Mouse (Mus musculus) ES-Bruce4 (cell line): Measurements from ENCODE around the gene Nnmt. TPM values are rescaled to one million over a fixed set of nuclear protein-coding genes. Genes with fewer than 3 reads are reported as not detected.
A peak's percentile ranks its signal among the peaks of the same experiment; 100 is the strongest.

ENCODE experiments used
- H3K27ac ChIP-seq: 2 replicates; pipeline ENCODE4 v1.5.1; 2012; ENCODE audit warnings: low read length, inconsistent platforms; ENCODE audit not compliant: insufficient read depth
- H3K27me3 ChIP-seq: 2 replicates; pipeline ENCODE4 v1.6.1; 2012; ENCODE audit warnings: mild to moderate bottlenecking, low read length, inconsistent platforms; ENCODE audit not compliant: control insufficient read depth, poor library complexity, insufficient read depth, severe bottlenecking
- H3K36me3 ChIP-seq: 2 replicates; pipeline ENCODE4 v1.6.1; 2012; ENCODE audit warnings: inconsistent platforms, mild to moderate bottlenecking, low read length, moderate library complexity; ENCODE audit not compliant: control insufficient read depth, poor library complexity, insufficient read depth, severe bottlenecking
- H3K4me1 ChIP-seq: one replicate; pipeline ENCODE4 v1.8.1; 2011; ENCODE audit warnings: low read length; ENCODE audit not compliant: control insufficient read depth, insufficient read depth
- H3K4me3 ChIP-seq: 2 replicates; pipeline ENCODE4 v1.5.1; 2011; ENCODE audit warnings: low read depth, mild to moderate bottlenecking, low read length
- H3K9ac ChIP-seq: 2 replicates; pipeline ENCODE4 v1.6.1; 2012; ENCODE audit warnings: low read depth, mild to moderate bottlenecking, inconsistent platforms; ENCODE audit not compliant: poor library complexity, severe bottlenecking
- H3K9me3 ChIP-seq: replicated peaks from 2 replicates; pipeline ENCODE4 v1.6.1; 2012; ENCODE audit warnings: mild to moderate bottlenecking, low read length, inconsistent platforms; ENCODE audit not compliant: control insufficient read depth, poor library complexity, insufficient read depth, severe bottlenecking
- CTCF ChIP-seq: IDR thresholded peaks from one replicate; pipeline ENCODE4 v1.8.1; 2011; ENCODE audit warnings: low read depth, low read length
- EP300 ChIP-seq: IDR thresholded peaks from 2 replicates; pipeline ENCODE4 v1.6.1; 2011; ENCODE audit warnings: low read depth, low read length; ENCODE audit not compliant: insufficient read depth
- POLR2A ChIP-seq: IDR thresholded peaks from one replicate; pipeline ENCODE4 v1.8.1; 2011; ENCODE audit warnings: low read length; ENCODE audit not compliant: insufficient read depth
- polyA plus RNA-seq: library from polyadenylated mRNA; stranded (reverse); fragments of >200 nt; gene quantifications from 2 replicates; pipeline ENCODE4 v1.2.4, GENCODE M21; 2011; ENCODE audit warnings: low read depth; ENCODE audit not compliant: missing spikeins, insufficient read depth, insufficient read length

Nnmt gene
- polyA plus RNA-seq, 1 experiment = not detected

GRCm38 (mm10) chr9:48646251-48646650 is 41.3 kb upstream of the Nnmt start:
- no peaks in the 10 kb centered on the region for H3K4me1 ChIP-seq
- H3K36me3 ChIP-seq = no peaks in the 10 kb centered on the region
- H3K9ac ChIP-seq = no peak overlapping the region
- H3K4me3 ChIP-seq = no peak overlapping the region
- H3K9me3 ChIP-seq = peaks cover 3% of the 10 kb centered on the region; the same call in 1 of the 2 replicates
- no peaks in the 10 kb centered on the region for H3K27me3 ChIP-seq
- no peak overlapping the region for H3K27ac ChIP-seq
- no peak for TF ChIP-seq EP300
- peak; percentile 76 for TF ChIP-seq CTCF

- TF ChIP-seq POLR2A = no peak
- TF ChIP-seq CTCF = no peak
- TF ChIP-seq EP300 = no peak
- H3K9me3 ChIP-seq = peaks cover 3% of the 10 kb centered on the region; the same call in 1 of the 2 replicates
- no peaks in the 10 kb centered on the region for H3K36me3 ChIP-seq
- H3K27ac ChIP-seq = no peak overlapping the region
- no peak overlapping the region for H3K9ac ChIP-seq
- H3K27me3 ChIP-seq = no peaks in the 10 kb centered on the region
- no peak overlapping the region for H3K4me3 ChIP-seq
- H3K4me1 ChIP-seq = no peaks in the 10 kb centered on the region
These were observed 40.7 kb upstream of the Nnmt start for GRCm38 (mm10) chr9:48645648-48646126.

GRCm38 (mm10) chr9:48644926-48645647 is 40.1 kb upstream of the Nnmt start:
- no peak overlapping the region for H3K27ac ChIP-seq

GRCm38 (mm10) chr9:48644376-48644775 is 39.4 kb upstream of the Nnmt start:
- no peaks in the 10 kb centered on the region for H3K36me3 ChIP-seq
- H3K9me3 ChIP-seq = peaks cover 3% of the 10 kb centered on the region; the same call in 1 of the 2 replicates
- no peak overlapping the region for H3K9ac ChIP-seq
- no peaks in the 10 kb centered on the region for H3K4me1 ChIP-seq
- H3K27me3 ChIP-seq = no peaks in the 10 kb centered on the region
- TF ChIP-seq POLR2A (no peak), CTCF (no peak), EP300 (no peak)
- no peak overlapping the region for H3K4me3 ChIP-seq
- H3K27ac ChIP-seq = no peak overlapping the region

More at GRCm38 (mm10) chr9:48644926-48645647, 40.1 kb upstream of the Nnmt start:
- Histone ChIP-seq H3K4me1 (no peaks in the 10 kb centered on the region), H3K4me3 (no peak overlapping the region), H3K9ac (no peak overlapping the region), H3K9me3 (peaks cover 3% of the 10 kb centered on the region; the same call in 1 of the 2 replicates), H3K36me3 (no peaks in the 10 kb centered on the region), H3K27me3 (no peaks in the 10 kb centered on the region)
- TF ChIP-seq CTCF (peak; percentile 18), POLR2A (no peak)

- TF ChIP-seq EP300 (no peak), CTCF (no peak), POLR2A (no peak)
- H3K27ac ChIP-seq = no peak overlapping the region
- no peak overlapping the region for H3K9ac ChIP-seq
- H3K36me3 ChIP-seq = no peaks in the 10 kb centered on the region
- no peaks in the 10 kb centered on the region for H3K4me1 ChIP-seq
- H3K9me3 ChIP-seq = peaks cover 3% of the 10 kb centered on the region; the same call in 1 of the 2 replicates
- H3K27me3 ChIP-seq = no peaks in the 10 kb centered on the region
- H3K4me3 ChIP-seq = no peak overlapping the region
These were observed 36.7 kb upstream of the Nnmt start for GRCm38 (mm10) chr9:48641636-48642035.

- Histone ChIP-seq H3K27me3 (no peaks in the 10 kb centered on the region), H3K36me3 (no peaks in the 10 kb centered on the region), H3K9me3 (peaks cover 3% of the 10 kb centered on the region; the same call in 1 of the 2 replicates), H3K27ac (no peak overlapping the region), H3K4me3 (no peak overlapping the region), H3K4me1 (no peaks in the 10 kb centered on the region), H3K9ac (no peak overlapping the region)
- TF ChIP-seq POLR2A = no peak
- no peak for TF ChIP-seq CTCF
- TF ChIP-seq EP300 = no peak
These were observed 35.9 kb upstream of the Nnmt start for GRCm38 (mm10) chr9:48640881-48641280.
